Mouse (Mus musculus) forebrain, embryonic 10.5 days (tissue): Measurements from ENCODE around the gene Wfikkn1. TPM values are rescaled to one million over a fixed set of nuclear protein-coding genes. Genes with fewer than 3 reads are reported as not detected.

Source experiments
- DNase-seq: peaks from one replicate; pipeline ENCODE4 v3.0.0-alpha.2; 2017; ENCODE audit warnings: low spot score; ENCODE audit errors: extremely low spot score
- H3K27ac ChIP-seq: fragments of 300-500 bp; sonication (generic); 2 replicates; pipeline ENCODE4 v1.5.1; 2016; ENCODE audit warnings: mild to moderate bottlenecking
- H3K27me3 ChIP-seq: fragments of 300-500 bp; sonication (generic); 2 replicates; pipeline ENCODE4 v1.6.1; 2016; ENCODE audit warnings: mild to moderate bottlenecking; ENCODE audit not compliant: poor library complexity, severe bottlenecking
- H3K36me3 ChIP-seq: fragments of 300-500 bp; sonication (generic); replicated peaks from 2 replicates; pipeline ENCODE4 v1.6.1; 2016; ENCODE audit warnings: mild to moderate bottlenecking, moderate library complexity
- H3K4me1 ChIP-seq: fragments of 300-500 bp; sonication (generic); 2 replicates; pipeline ENCODE4 v1.6.1; 2016
- H3K4me3 ChIP-seq: fragments of 300-500 bp; sonication (generic); 2 replicates; pipeline ENCODE4 v1.5.1; 2016; ENCODE audit warnings: mild to moderate bottlenecking, moderate library complexity
- H3K9me3 ChIP-seq: fragments of 300-500 bp; sonication (generic); 2 replicates; pipeline ENCODE4 v1.6.1; 2016; ENCODE audit warnings: mild to moderate bottlenecking, moderate library complexity
- WGBS: fragments of 180-500 bp; shearing (Covaris S2); methylation state at CpG from one replicate; pipeline ENCODE4 v1.1.7; 2016; 5-methylcytosine and 5-hydroxymethylcytosine counted together
- microRNA-seq: library from miRNA; unstranded; fragments of <30 nt; microRNA quantifications from one replicate; pipeline ENCODE4, GENCODE M21; 2017
- polyA plus RNA-seq: library from polyadenylated mRNA; unstranded; fragments of >200 nt; fragmentation: Nextera tagmentation; extraction: Ambion mirVana; gene quantifications from 2 replicates; pipeline ENCODE4 v1.2.1, GENCODE M21; 2016

Wfikkn1 gene
- polyA plus RNA-seq, 1 experiment from 2014 or later = 4.2 TPM

- Histone ChIP-seq H3K36me3 (peaks cover 68% of the 10 kb centered on the region), H3K4me1 (peaks cover 83% of the 10 kb centered on the region), H3K9me3 (no peaks in the 10 kb centered on the region), H3K27me3 (no peaks in the 10 kb centered on the region), H3K27ac (0 out of 2 replicates have a peak overlapping the region, but pooled peaks have one; percentile 27), H3K4me3 (peak overlapping the region; percentile 77)
- no peak for DNase-seq
- 93% methylated on average over 4 of the region's 4 CpGs for WGBS
Measured at GRCm38 (mm10) chr17:25830200-25830753, 50.4 kb downstream of the Wfikkn1 start.

DNA sequence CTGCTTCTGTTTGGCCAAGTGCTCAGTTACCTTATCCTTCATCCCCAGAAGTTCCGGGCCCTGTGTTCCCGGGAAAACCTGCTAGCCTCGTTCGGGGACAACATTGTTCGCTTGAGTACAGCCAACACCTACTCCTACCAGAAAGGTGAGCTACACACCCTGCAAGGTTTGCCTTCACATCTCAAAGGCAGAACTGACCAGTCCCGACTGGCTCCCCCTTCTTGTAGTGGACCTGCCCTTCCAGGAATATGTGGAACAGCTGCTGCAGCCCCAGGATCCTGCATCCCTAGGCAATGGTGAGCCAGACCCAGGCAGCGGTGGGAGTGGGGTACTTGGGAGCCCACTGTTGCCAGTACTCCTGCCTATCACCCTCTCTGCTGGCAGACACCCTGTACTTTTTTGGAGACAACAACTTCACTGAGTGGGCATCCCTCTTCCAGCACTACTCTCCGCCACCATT, 51.1 kb downstream of the Wfikkn1 start:
- Histone ChIP-seq H3K9me3 (no peaks in the 10 kb centered on the region), H3K4me3 (peak overlapping the region; percentile 77), H3K27me3 (no peaks in the 10 kb centered on the region), H3K4me1 (peaks cover 83% of the 10 kb centered on the region), H3K36me3 (peaks cover 62% of the 10 kb centered on the region), H3K27ac (peak overlapping the region; percentile 94)
- WGBS = 44% methylated on average over 8 of the region's 8 CpGs
- DNase-seq = no peak

GRCm38 (mm10) chr17:25828712-25829557, 51.7 kb downstream of the Wfikkn1 start, which contains the start of gene Jmjd8:
Gene Jmjd8 (plus strand): TSS chr17:25828867.
- DNase-seq = peak; percentile 85
- H3K27ac ChIP-seq = peak within 1 kb of the TSS; percentile 94
- peaks cover 83% of the 10 kb centered on the region for H3K4me1 ChIP-seq
- H3K27me3 ChIP-seq = no peaks in the 10 kb centered on the region
- H3K36me3 ChIP-seq = peaks cover 58% of the 10 kb centered on the region
- H3K4me3 ChIP-seq = peak within 1 kb of the TSS; percentile 77
- no peaks in the 10 kb centered on the region for H3K9me3 ChIP-seq
- WGBS = 2% methylated on average over 32 of the region's 32 CpGs

GRCm38 (mm10) chr17:25828223-25828594, 52.4 kb downstream of the Wfikkn1 start:
- Histone ChIP-seq H3K27ac (peak overlapping the region; percentile 94), H3K36me3 (peaks cover 58% of the 10 kb centered on the region), H3K27me3 (no peaks in the 10 kb centered on the region), H3K4me3 (peak overlapping the region; percentile 77), H3K9me3 (no peaks in the 10 kb centered on the region), H3K4me1 (peaks cover 80% of the 10 kb centered on the region)
- WGBS = 83% methylated on average over 8 of the region's 8 CpGs
- no peak for DNase-seq

Small RNAs within 50 kb of the gene (microRNA-seq; reads per million reads assigned to microRNA genes)
- gene Mir3082 = not detected

Other genes with a start within 250 kb of the Wfikkn1 start
- 0.57 and 0.59 TPM in 2 replicates for gene Gng13, start 163.7 kb downstream of the Wfikkn1 start, polyA plus RNA-seq
- gene Chtf18, start 153.4 kb downstream of the Wfikkn1 start, polyA plus RNA-seq = 64.0 and 74.5 TPM in 2 replicates
- 22.0 and 24.2 TPM in 2 replicates for gene Rpusd1, start 153.2 kb downstream of the Wfikkn1 start, polyA plus RNA-seq
- gene Mslnl, start 144.8 kb downstream of the Wfikkn1 start, polyA plus RNA-seq = not detected in 2 replicates
- not detected in 2 replicates for gene Msln, start 126.5 kb downstream of the Wfikkn1 start, polyA plus RNA-seq
- 24.9 and 26.1 TPM in 2 replicates for gene Narfl, start 107.1 kb downstream of the Wfikkn1 start, polyA plus RNA-seq
- gene Haghl, start 95.2 kb downstream of the Wfikkn1 start, polyA plus RNA-seq = 74.4 and 76.0 TPM in 2 replicates
- 1.4 and 1.5 TPM in 2 replicates for gene Ccdc78, start 94.3 kb downstream of the Wfikkn1 start, polyA plus RNA-seq
- gene Fam173a, start 88.0 kb downstream of the Wfikkn1 start, polyA plus RNA-seq = 68.4 and 79.1 TPM in 2 replicates
- 2.4 and 4.0 TPM in 2 replicates for gene AC134908.4, start 85.2 kb downstream of the Wfikkn1 start, polyA plus RNA-seq
- gene Metrn, start 83.7 kb downstream of the Wfikkn1 start, polyA plus RNA-seq = 197 and 204 TPM in 2 replicates
- gene Fbxl16, start 71.8 kb downstream of the Wfikkn1 start, polyA plus RNA-seq = 7.2 and 7.3 TPM in 2 replicates
- 29.6 and 34.0 TPM in 2 replicates for gene Wdr24, start 57.2 kb downstream of the Wfikkn1 start, polyA plus RNA-seq
- gene Jmjd8, start 52.0 kb downstream of the Wfikkn1 start, polyA plus RNA-seq = 53.9 and 58.7 TPM in 2 replicates
- gene Stub1, start 47.5 kb downstream of the Wfikkn1 start, polyA plus RNA-seq = 403 TPM in 2 replicates
- 0.93 and 1.3 TPM in 2 replicates for gene Rhbdl1, start 43.6 kb downstream of the Wfikkn1 start, polyA plus RNA-seq
- 1.7 and 2.3 TPM in 2 replicates for gene Gm20683, start 39.1 kb downstream of the Wfikkn1 start, polyA plus RNA-seq
- 28.0 and 31.2 TPM in 2 replicates for gene Rhot2, start 36.0 kb downstream of the Wfikkn1 start, polyA plus RNA-seq
- 63.3 and 73.0 TPM in 2 replicates for gene Wdr90, start 19.4 kb downstream of the Wfikkn1 start, polyA plus RNA-seq
- gene Mcrip2, start 12.1 kb downstream of the Wfikkn1 start, polyA plus RNA-seq = 20.0 and 21.9 TPM in 2 replicates
- 76.7 and 79.1 TPM in 2 replicates for gene Mettl26, start 5.8 kb downstream of the Wfikkn1 start, polyA plus RNA-seq
- 29.4 and 30.9 TPM in 2 replicates for gene Rab40c, start 38.9 kb upstream of the Wfikkn1 start, polyA plus RNA-seq
- 68.4 and 75.6 TPM in 2 replicates for gene Pigq, start 64.1 kb upstream of the Wfikkn1 start, polyA plus RNA-seq
- 0.89 TPM in 1 of 2 replicates, not detected in the other for gene Nhlrc4, start 64.1 kb upstream of the Wfikkn1 start, polyA plus RNA-seq
- 0.09 and 0.14 TPM in 2 replicates for gene A930017K11Rik, start 71.7 kb upstream of the Wfikkn1 start, polyA plus RNA-seq
- 31.8 and 37.0 TPM in 2 replicates for gene Capn15, start 104.9 kb upstream of the Wfikkn1 start, polyA plus RNA-seq
- gene Rab11fip3, start 188.7 kb upstream of the Wfikkn1 start, polyA plus RNA-seq = 21.0 and 22.3 TPM in 2 replicates
- gene Decr2, start 209.5 kb upstream of the Wfikkn1 start, polyA plus RNA-seq = 23.5 and 24.7 TPM in 2 replicates
- gene Nme4, start 214.7 kb upstream of the Wfikkn1 start, polyA plus RNA-seq = 126 and 138 TPM in 2 replicates
- gene Tmem8, start 232.4 kb upstream of the Wfikkn1 start, polyA plus RNA-seq = 1.7 and 1.8 TPM in 2 replicates
- gene Mrpl28, start 242.6 kb upstream of the Wfikkn1 start, polyA plus RNA-seq = 318 and 342 TPM in 2 replicates